Mouse (Mus musculus): ENCODE measurements around the gene Olfr460.

DNA sequence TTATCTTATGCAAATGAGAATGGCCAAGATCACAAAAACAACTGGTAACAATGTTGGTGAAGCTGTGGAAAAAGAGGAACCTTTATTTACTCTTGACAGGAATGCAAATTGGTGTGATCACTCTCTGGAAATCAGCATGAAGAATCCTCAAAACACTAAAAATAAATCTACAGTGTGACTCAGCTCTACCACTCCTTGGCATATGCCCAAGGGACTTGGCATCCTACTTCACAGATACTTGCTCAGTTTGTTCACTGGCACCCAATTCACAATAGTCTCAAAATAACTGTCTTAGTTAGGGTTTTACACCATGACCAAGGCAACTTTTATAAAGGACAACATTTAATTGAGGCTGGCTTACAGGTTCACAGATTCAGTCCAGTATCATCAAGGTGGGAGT, 38.1 kb downstream of the Olfr460 start:
- TF ChIP-seq NANOG (IDR thresholded peaks at IDR 0.05; ENCODE audit: borderline replicate concordance, low read length) (no peak), CTCF (conservative IDR thresholded peaks at IDR 0.05; ENCODE audit: low read length) (no peak), POU5F1 (IDR thresholded peaks at IDR 0.05; ENCODE audit: borderline replicate concordance, low read length) (no peak)
